Mouse (Mus musculus) forebrain, postnatal 0 days (tissue): ENCODE measurements around the gene Creb5. TPM values are rescaled to one million over a fixed set of nuclear protein-coding genes. Genes with fewer than 3 reads are reported as not detected.

Experiments used
- ATAC-seq: fragments of 200-750 bp; cut with Nextera tagmentation; 2 replicates; pipeline ENCODE4 v1.8.0; 2017; ENCODE audit warnings: mild to moderate bottlenecking, moderate library complexity
- DNase-seq: peaks from one replicate; pipeline ENCODE4 v3.0.0-alpha.2; 2015
- H3K27ac ChIP-seq: fragments of 300-500 bp; sonication (generic); 2 replicates; pipeline ENCODE4 v1.5.1; 2014; ENCODE audit warnings: low read depth, mild to moderate bottlenecking, antibody characterized with exemption, low read length, moderate library complexity, mixed read lengths
- H3K27me3 ChIP-seq: fragments of 300-500 bp; sonication (generic); 2 replicates; pipeline ENCODE4 v1.6.1; 2014; ENCODE audit warnings: mild to moderate bottlenecking, low read length, mixed read lengths; ENCODE audit not compliant: insufficient read depth
- H3K36me3 ChIP-seq: fragments of 300-500 bp; sonication (generic); 2 replicates; pipeline ENCODE4 v1.6.1; 2014; ENCODE audit warnings: mild to moderate bottlenecking, moderate library complexity; ENCODE audit not compliant: insufficient read depth
- H3K4me1 ChIP-seq: fragments of 300-500 bp; sonication (generic); 2 replicates; pipeline ENCODE4 v1.6.1; 2014; ENCODE audit warnings: antibody characterized with exemption; ENCODE audit not compliant: insufficient read depth
- H3K4me2 ChIP-seq: fragments of 300-500 bp; sonication (generic); 2 replicates; pipeline ENCODE4 v1.6.1; 2014; ENCODE audit warnings: low read depth, mild to moderate bottlenecking, moderate library complexity
- H3K4me3 ChIP-seq: fragments of 300-500 bp; sonication (generic); 2 replicates; pipeline ENCODE4 v1.5.1; 2014; ENCODE audit warnings: low read depth, low read length, mixed read lengths
- H3K9ac ChIP-seq: fragments of 300-500 bp; sonication (generic); 2 replicates; pipeline ENCODE4 v1.6.1; 2014; ENCODE audit warnings: mild to moderate bottlenecking
- H3K9me3 ChIP-seq: fragments of 300-500 bp; sonication (generic); 2 replicates; pipeline ENCODE4 v1.6.1; 2016; ENCODE audit warnings: low read length
- CTCF ChIP-seq: sonication (generic); IDR thresholded peaks from 2 replicates; pipeline ENCODE4 v1.5.1; 2016; ENCODE audit warnings: antibody characterized with exemption, control low read depth, low read depth
- WGBS: fragments of 180-500 bp; shearing (Covaris S2); extraction: QIAGEN DNeasy Blood & Tissue Kit; methylation state at CpG from one replicate; pipeline ENCODE4 v1.1.7; 2014; 5-methylcytosine and 5-hydroxymethylcytosine counted together
- polyA plus RNA-seq: library from polyadenylated mRNA; unstranded; fragments of >200 nt; fragmentation: Nextera tagmentation; extraction: Ambion mirVana; gene quantifications from 2 replicates; pipeline ENCODE4 v1.2.1, GENCODE M21; 2015
- total RNA-seq: library from RNA; depleted of rRNA; stranded (reverse); fragments of >200 nt; gene quantifications from 2 replicates; pipeline ENCODE4 v1.2.3, GENCODE M21; 2014

Creb5 gene
- total and polyA plus RNA-seq, 2 experiments from 2014 or later, result 2.4 to 3.2 TPM

DNA sequence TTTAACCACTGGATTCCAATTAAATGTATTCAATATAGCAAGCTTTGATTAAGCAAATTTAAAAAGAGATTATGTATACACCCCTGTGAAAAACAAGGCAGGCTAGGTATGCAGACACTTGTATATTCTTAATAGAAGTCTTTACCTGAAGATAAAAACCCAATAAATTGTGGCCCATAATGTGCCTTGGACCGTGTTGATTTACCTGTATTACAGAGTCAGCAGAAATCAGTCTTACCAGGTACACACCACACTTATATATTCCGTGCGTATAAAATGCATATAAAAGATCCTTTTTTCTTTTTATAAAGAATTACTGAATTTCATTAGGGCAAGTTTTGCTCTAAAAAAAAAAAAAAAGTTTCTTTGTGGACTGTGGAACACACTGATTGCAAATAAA, 432.9 kb downstream of the Creb5 start:
- Histone ChIP-seq H3K27ac (no peak overlapping the region), H3K27me3 (no peaks in the 10 kb centered on the region), H3K4me3 (no peak overlapping the region), H3K4me1 (no peaks in the 10 kb centered on the region), H3K36me3 (no peaks in the 10 kb centered on the region), H3K9ac (no peak overlapping the region), H3K9me3 (no peaks in the 10 kb centered on the region), H3K4me2 (no peak overlapping the region)
- WGBS, result 86% methylated on average over 3 of the region's 3 CpGs
- TF ChIP-seq CTCF, result no peak
- DNase-seq, result no peak
- ATAC-seq, result no peak

DNA sequence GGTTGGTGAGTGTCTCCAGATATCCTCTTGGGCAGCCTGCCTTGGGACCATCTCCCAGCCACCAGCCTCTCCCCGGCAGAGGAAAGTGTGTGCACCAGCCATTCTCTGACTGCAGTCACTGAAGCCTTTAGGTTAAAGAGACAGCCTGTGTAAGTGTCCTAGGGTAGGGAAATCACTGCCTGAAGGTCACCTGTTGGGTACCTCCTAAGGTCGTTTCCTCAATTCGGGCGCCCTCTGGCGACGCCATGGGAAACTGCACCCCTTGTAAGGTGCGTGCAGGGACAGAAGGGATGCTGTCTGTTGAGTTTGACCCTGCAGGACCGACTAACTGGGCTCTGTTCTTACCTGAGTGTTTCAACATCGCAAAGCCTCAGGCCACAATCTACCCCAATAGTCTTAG, 434.5 kb downstream of the Creb5 start:
- TF ChIP-seq CTCF, result peak; percentile 94
- WGBS, result 8% methylated on average over 9 of the region's 9 CpGs
- ATAC-seq, result 0 out of 2 replicates have a peak, but pooled peaks have one; percentile 32

DNA sequence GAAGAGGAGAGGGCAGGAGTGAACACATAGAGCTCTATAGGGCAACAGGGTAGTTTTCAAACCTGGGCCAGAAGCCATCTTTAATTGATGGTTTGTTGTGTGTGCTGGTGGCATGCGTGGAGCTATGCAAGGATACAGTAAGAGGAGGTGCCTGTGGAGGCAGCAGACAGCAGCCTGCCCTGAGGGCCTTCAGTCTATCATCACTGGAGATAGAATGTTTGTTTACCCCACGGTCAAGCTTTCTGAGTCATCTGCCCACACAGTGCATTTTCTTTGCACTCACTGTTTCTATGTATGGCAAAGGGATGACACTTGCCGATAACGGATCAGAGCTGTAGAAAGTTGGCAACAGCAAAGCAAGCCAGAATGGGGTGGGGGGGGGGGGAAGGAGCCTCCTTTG, 435.6 kb downstream of the Creb5 start:
- Histone ChIP-seq H3K27ac (no peak overlapping the region), H3K4me2 (no peak overlapping the region), H3K27me3 (no peaks in the 10 kb centered on the region), H3K4me3 (no peak overlapping the region), H3K36me3 (no peaks in the 10 kb centered on the region), H3K9me3 (no peaks in the 10 kb centered on the region), H3K4me1 (no peaks in the 10 kb centered on the region), H3K9ac (no peak overlapping the region)
- ATAC-seq, result no peak
- no peak for DNase-seq
- no peak for TF ChIP-seq CTCF
- WGBS, result 90% methylated on average over 4 of the region's 4 CpGs

More for the DNA sequence above, 434.5 kb downstream of the Creb5 start:
- H3K9ac ChIP-seq, result no peak overlapping the region
- no peak overlapping the region for H3K4me3 ChIP-seq
- no peaks in the 10 kb centered on the region for H3K27me3 ChIP-seq
- no peak overlapping the region for H3K4me2 ChIP-seq
- peak; percentile 79 for DNase-seq
- H3K9me3 ChIP-seq, result no peaks in the 10 kb centered on the region
- no peaks in the 10 kb centered on the region for H3K4me1 ChIP-seq
- H3K36me3 ChIP-seq, result no peaks in the 10 kb centered on the region
- H3K27ac ChIP-seq, result no peak overlapping the region

GRCm38 (mm10) chr6:53730487-53730886, 443.4 kb downstream of the Creb5 start:
- Histone ChIP-seq H3K4me2 (peak overlapping the region; percentile 10; the same call in 1 of the 2 replicates), H3K4me3 (no peak overlapping the region), H3K9ac (no peak overlapping the region), H3K4me1 (no peaks in the 10 kb centered on the region), H3K9me3 (no peaks in the 10 kb centered on the region), H3K27ac (no peak overlapping the region), H3K36me3 (no peaks in the 10 kb centered on the region), H3K27me3 (no peaks in the 10 kb centered on the region)
- WGBS, result 26% methylated on average over 7 of the region's 7 CpGs
- DNase-seq (peak; percentile 48), ATAC-seq (peak; percentile 61)
- TF ChIP-seq CTCF, result no peak

DNA sequence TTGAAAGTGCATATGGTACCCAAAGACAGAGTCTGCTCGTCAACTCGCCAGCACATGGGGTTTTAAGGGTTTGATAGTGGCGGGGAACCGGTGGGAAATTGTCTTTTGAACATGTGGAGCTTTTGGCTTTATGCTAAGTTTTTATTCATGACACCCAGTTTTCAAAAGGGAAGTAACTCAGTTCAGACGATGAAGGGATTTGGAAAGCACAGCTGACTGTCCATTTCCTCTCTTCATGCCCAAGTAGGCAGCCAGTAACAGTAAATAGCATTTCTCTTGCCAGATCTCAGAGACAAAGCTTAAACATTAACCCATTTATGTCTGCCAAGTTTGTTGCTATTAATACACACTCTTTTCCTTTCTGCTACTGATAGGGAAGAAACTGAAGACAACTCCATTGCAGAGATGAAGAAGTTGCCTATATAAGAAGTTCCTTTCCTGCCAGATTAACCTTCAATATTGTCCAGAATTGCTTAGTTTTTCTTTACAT, 444.0 kb downstream of the Creb5 start:
- Histone ChIP-seq H3K4me1 (no peaks in the 10 kb centered on the region), H3K9me3 (no peaks in the 10 kb centered on the region), H3K9ac (no peak overlapping the region), H3K36me3 (no peaks in the 10 kb centered on the region), H3K4me2 (0 out of 2 replicates have a peak overlapping the region, but pooled peaks have one; percentile 10), H3K27ac (no peak overlapping the region), H3K4me3 (no peak overlapping the region), H3K27me3 (no peaks in the 10 kb centered on the region)
- DNase-seq (no peak), ATAC-seq (peak; percentile 14; the same call in 1 of the 2 replicates)
- WGBS, result 24% methylated on average over 5 of the region's 5 CpGs
- TF ChIP-seq CTCF, result no peak

DNA sequence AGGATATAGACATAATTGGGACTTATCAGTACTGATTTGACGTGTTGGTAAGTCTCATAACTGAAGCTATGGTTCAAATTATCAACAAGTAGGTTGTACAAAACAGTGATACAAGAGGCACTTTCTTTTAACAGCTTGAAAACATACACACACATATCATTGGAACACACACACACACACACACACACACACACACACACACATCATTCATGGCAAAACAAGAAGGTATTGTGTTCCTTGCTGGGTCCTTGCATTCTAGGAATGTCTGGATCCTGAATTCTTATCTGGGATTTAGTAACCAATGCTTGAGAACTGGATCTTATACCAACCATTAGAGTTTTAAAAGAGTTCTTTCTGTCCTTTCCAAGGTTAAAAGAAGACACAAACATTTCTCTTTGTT, 446.5 kb downstream of the Creb5 start:
- Histone ChIP-seq H3K27me3 (no peaks in the 10 kb centered on the region), H3K9ac (no peak overlapping the region), H3K36me3 (no peaks in the 10 kb centered on the region), H3K4me3 (no peak overlapping the region), H3K4me2 (no peak overlapping the region), H3K9me3 (no peaks in the 10 kb centered on the region), H3K27ac (no peak overlapping the region), H3K4me1 (no peaks in the 10 kb centered on the region)
- WGBS, result 82% methylated on average over 1 of the region's 1 CpGs
- no peak for TF ChIP-seq CTCF
- DNase-seq (no peak), ATAC-seq (no peak)

DNA sequence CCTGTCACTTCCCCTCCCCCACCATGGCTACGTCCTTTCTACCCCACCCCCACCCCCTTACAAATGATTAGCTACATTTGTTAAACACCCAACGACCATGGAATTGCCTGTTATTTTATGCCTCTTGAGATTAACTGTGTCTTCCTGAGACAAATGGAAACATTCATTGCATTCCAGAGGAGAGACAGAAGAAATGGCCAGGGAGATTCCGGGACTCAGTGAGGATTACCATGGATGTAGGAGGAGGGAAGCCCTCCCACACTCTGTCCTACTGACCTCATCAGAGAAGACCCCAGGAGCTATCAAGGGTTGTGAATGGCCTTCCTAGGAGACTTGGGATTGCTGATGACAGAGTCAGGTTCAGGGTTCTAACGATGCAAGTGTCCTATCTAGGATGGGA, 446.9 kb downstream of the Creb5 start:
- no peak for ATAC-seq

GRCm38 (mm10) chr6:53735696-53736095, 448.6 kb downstream of the Creb5 start:
- no peak overlapping the region for H3K4me3 ChIP-seq
- H3K9ac ChIP-seq, result no peak overlapping the region
- DNase-seq (no peak), ATAC-seq (peak; percentile 65; the same call in 1 of the 2 replicates)
- 66% methylated on average over 6 of the region's 6 CpGs for whole genome bisulfite sequencing
- no peak for TF ChIP-seq CTCF
- H3K27ac ChIP-seq, result no peak overlapping the region
- H3K27me3 ChIP-seq, result no peaks in the 10 kb centered on the region
- no peaks in the 10 kb centered on the region for H3K9me3 ChIP-seq
- H3K4me1 ChIP-seq, result no peaks in the 10 kb centered on the region
- H3K4me2 ChIP-seq, result no peak overlapping the region
- H3K36me3 ChIP-seq, result no peaks in the 10 kb centered on the region

More for the DNA sequence above, 446.9 kb downstream of the Creb5 start:
- no peaks in the 10 kb centered on the region for H3K36me3 ChIP-seq
- no peak for TF ChIP-seq CTCF
- H3K27ac ChIP-seq, result no peak overlapping the region
- H3K4me1 ChIP-seq, result no peaks in the 10 kb centered on the region
- H3K4me3 ChIP-seq, result no peak overlapping the region
- no peaks in the 10 kb centered on the region for H3K9me3 ChIP-seq
- H3K4me2 ChIP-seq, result no peak overlapping the region
- H3K27me3 ChIP-seq, result no peaks in the 10 kb centered on the region
- DNase-seq, result no peak
- 51% methylated on average over 4 of the region's 4 CpGs for WGBS
- no peak overlapping the region for H3K9ac ChIP-seq
